Mouse (Mus musculus): Measurements from ENCODE around the gene Sigmar1. TPM values are rescaled to one million over a fixed set of nuclear protein-coding genes. Genes with fewer than 3 reads are reported as not detected.
"Not testable (repeated sequence)": the region's sequence is repeated elsewhere in the genome, so short reads cannot be mapped to it uniquely, and the experiment has no call there.

The Sigmar1 gene
- 10 to 100 TPM; 38.6 to 41.1 TPM for total RNA-seq (2021)

DNA sequence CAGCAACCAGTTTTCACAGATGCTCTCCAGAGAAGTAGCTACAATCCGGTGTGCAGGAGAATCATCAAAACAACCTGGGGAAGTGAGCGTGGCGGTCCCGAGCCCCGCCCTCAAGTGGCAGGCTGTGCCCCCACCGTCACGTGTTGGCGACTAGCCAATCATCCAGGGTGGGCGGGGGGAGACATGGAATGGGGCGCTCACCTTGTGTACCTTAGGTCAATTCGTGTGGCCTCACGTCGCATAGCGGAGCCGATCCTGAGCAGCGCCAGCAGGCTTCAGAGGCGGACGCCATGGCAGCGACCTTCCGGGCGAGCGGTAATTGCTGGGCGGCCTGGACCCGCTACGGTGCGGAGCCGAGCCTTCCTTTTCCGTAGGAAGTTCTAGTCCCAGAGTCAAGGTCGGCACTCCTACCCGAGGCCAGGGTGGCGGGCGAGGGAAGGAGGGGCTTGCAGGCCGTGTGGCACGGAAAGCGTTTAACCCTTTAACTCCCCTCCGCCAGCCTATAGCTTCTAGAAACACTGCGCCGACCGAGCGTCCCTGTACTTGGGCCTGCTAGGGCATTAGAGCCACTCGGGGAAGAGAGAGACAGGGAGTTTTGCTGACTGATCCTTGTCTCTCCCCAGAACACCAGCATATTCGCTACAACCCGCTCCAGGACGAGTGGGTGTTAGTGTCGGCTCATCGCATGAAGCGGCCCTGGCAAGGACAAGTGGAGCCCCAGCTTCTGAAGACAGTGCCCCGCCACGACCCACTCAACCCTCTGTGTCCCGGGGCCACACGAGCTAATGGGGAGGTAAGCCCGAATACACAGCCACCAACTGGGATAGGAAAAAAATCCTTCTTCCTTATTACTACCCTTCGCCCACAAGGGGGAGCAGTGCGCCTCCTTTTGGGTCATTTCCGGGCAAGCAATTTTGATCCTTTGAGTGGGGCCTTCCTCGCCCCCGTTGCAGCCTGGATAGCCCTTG is at the start of gene Sigmar1:
TSS of gene Sigmar1 (minus strand) at position 820 of the 968 bp plus-strand sequence.
- peak; percentile 78 to 82 for DNase-seq

DNA sequence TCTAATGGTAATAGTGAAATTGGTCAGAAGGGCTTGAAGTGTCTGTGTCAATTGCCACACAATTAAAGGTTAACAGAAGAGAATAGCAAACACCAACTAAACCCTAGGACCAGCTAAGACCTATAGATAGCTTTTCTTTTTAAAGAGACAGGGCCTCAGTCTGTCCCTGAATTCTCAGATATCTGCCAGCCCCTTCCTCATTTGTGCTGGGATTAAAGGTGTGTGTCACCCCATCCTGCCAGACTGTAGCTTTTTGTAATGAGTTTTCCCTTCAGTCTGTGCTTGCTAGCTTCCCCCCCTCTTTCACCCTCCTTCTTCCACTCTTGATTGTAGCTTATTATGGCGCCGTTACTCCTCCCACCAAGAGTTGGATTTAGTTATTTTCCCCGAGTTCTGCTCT is 27.2 kb upstream of the Sigmar1 start:
- DNase-seq, result not testable (repeated sequence)

DNA sequence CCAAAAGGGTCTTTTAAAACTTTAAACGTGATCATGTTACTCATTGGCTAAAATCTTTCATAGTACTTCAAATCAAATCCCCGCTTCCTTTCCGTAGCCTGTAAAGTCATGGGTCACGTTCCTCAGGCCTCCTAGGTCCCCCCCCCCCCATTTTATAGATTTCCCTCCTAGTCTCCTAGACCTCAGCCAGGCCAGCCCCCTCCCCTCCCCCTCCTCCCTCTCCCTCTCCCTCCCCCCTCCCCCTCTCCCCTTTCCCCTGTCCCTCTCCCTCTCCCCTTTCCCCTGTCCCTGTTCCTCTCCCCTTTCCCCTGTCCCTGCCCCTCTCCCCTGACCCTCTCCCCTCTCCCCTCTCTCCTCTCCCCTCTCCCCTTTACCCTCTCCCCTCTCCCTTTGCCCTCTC is 26.8 kb upstream of the Sigmar1 start:
- not testable (repeated sequence) for DNase-seq

DNA sequence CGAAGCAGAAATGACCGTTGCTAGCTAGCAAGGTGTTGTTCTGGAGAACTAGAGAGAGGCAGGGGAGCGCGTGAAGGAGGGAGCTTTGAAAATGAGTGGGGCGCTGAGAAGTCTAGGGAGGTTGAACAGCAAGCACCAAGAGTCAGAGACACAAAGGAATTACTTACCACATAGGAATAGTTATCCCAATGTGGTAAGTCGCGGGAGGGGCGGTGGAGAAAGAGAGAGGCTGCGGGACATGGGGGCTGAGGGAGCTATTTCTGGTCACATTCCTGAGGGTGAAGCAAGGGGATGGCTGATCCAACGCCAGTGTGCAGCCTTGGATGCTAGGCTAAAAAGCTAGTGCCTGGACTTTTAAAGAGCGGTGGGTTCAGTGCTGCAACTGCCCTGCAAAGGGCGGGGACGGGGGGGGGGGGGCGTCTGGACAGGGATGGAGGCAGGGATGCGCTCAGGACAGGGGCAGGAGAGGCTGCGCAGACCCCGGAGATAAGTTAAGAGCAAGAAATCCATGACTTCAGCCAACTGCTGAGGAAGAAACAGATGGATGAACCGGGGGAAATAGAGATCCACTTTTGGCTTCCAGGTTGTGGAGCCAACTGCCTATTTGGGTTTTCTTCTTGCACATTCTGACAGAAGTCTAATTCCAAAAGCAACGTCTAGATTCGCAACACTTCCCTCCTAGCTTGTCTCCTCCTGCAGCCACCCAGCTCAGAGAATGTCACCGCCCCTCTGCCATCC is 26.0 kb upstream of the Sigmar1 start:
- DNase-seq, result not testable (repeated sequence)

DNA sequence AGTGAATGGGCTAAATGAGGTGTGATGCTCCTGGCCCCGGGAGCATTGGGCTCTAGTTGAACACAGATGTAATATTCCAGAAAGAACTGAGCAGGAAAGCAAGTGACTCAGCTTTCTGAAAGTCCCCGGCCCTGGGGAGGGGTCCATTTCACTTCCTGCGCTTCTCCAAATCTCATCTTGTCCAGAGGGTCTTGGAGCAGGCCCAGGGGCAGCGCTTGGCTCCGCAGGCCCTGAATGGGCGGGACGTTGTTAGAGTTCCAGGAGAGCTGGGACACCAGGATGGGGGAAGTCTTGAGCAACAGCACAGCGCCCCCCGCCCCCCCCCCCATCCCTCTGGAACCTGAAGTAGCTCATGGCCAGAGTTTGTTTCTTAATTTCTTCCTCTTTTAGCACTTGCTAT is 25.3 kb upstream of the Sigmar1 start:
- not testable (repeated sequence) for DNase-seq

DNA sequence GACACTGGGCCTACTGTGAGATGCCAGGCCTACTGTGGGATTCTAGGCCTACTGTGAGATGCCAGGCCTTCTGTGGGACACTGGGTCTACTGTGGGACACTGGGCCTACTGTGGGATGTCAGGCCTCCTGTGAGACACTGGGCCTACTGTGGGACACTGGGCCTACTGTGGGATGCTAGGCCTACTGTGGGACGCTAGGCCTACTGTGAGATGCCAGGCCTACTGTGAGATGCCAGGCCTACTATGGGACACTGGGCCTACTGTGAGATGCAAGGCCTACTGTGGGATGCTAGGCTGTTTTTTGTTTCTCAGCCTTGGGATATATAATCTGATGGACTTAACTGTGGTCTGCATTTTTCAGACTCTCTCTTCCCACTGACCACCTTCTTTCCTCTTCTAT is 19.9 kb upstream of the Sigmar1 start:
- DNase-seq, result not testable (repeated sequence)

DNA sequence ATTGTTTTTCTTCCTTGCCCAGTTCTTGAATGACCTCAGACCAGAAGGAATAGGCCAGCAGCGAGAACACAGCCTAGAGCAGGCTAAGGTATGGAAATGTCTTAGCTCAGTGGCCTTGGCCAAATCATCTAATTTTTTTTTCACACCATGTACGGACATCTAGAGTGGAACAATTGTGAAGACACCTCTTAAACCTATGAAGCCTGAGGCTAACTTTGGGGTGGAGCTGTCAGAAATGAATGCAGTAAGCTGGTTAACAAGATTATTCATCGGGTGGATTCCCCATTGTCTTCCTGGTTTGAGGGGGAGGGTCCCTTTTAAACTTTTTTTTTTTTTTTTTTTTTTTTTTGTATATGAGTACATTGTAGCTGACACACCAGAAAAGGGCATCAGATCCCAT is 18.5 kb upstream of the Sigmar1 start:
- DNase-seq, result not testable (repeated sequence)

DNA sequence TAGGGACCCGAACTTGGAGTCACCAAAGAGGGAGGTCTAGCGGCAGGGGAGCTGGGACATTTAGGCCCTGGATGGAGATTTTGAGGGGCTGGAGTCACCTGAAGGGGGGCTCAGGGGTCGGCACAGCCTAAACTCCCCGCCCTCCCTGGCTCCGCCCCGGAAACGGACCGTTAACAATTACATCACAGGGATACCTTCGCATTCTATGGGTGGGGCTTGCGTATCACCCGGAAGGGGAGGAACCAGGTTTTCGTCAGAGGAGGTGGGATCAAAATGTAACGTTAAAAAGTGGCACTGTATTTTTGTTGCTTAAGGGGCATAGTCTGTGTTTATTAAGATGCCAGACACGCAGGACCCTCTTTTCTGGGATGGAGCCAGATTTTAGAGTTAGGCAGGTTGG is 18.0 kb upstream of the Sigmar1 start, which contains the start of gene Ccl27a:
TSS of gene Ccl27a (minus strand) at position 246 of the 400 bp plus-strand sequence.
- peak; percentile 78 to 81 for DNase-seq

DNA sequence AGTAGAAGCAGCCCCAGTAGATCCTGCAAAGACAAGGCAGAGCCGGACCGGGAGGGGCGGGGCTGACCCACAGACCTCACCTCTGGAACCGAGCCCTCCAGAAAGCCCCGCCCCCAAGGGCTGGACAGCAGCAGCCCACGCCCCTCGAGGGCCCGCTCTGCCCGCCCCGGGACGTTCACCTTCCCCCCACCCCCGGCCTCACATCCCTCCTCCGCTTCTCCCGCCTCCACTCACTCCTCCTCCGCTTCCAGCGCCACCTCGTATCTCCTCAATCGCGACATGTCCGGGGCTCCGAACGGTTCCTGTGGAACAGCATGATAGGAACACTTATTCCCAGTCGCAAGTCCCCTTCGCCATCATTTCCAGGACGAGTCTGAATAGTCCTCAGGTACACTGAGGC is 17.5 kb upstream of the Sigmar1 start:
- peak in 1 of 2 experiments; percentile 46 for DNase-seq

DNA sequence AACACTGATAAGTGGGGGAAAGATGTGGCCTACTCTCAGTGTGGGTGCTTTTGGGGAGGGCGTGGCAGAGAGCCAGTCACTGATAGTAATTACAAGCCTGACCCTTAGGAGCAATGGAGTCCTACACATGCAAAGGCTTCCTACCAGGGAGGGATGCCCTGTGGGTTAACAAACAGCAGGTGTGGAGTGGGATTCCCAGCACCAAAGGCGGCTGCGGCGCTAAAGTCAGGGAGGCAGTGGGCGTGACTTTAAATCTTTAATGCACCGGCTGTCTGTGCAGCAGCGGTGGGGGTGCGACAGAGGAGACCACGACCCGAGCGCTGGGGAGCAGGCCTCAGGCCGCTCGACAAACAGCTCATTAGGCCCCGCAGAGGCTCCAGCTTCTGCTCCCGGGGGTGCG is 17.0 kb upstream of the Sigmar1 start:
- not testable (repeated sequence) for DNase-seq

DNA sequence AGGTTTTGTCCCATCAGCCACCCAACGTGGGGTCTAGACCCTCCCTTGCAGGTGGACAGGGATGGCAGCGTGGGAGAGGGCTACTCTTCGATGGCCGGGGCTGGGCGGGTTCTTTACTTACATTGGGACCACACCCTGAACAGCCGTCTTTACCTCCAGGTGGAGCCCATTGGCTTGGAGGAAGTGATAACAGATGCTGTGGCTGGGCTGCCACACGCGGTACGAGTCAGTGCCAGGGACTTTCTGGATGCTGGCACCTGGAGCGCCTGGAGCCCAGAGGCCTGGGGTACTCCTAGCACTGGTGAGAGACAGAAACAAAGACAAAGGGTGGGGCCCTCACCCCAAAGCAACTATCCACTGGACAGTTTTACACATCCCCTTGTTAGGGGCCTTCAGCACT is 11.3 kb upstream of the Sigmar1 start:
- not testable (repeated sequence) for DNase-seq

DNA sequence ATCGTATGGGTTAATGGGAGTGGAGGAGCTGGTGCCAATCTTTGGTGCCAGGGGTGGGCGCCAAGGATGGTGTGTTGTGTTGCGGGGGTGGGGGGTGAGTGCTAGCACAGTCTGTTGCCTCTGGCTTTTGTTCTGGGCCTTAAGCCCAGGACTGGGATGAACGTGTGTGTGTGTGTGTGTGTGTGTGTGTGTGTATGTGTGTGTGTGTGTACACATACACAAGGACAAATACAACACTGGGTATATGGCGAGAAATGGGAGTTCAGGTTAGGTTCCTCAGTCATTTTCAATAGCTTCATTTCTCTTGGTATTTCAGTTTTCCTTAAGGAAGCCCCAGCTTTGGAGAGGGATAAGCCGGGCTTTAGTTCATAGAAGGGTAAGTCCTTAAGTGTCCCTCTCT is 7.2 kb upstream of the Sigmar1 start:
- DNase-seq, result not testable (repeated sequence)

DNA sequence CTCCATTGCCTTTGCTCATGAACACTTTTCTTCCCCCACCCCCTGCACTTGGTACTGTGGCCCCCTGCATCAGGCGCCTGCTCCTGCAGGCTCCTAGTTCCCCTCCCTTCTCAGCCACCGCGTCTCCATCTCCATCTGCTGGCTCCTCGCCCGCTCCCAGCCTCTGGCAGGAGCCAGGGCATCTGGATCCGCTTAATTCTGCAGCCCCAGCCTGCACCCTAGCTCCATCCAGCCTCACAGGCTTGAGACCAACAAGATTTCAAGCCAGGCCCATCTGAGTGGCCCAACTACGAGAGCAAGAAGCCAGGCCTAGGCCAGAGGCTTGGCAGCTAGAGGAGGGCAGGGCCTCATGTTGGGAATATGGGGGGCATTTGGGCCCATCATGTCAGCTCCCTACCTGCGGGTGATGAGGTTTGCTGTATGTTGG is 6.7 kb upstream of the Sigmar1 start:
- peak; percentile 34 to 56 for DNase-seq

DNA sequence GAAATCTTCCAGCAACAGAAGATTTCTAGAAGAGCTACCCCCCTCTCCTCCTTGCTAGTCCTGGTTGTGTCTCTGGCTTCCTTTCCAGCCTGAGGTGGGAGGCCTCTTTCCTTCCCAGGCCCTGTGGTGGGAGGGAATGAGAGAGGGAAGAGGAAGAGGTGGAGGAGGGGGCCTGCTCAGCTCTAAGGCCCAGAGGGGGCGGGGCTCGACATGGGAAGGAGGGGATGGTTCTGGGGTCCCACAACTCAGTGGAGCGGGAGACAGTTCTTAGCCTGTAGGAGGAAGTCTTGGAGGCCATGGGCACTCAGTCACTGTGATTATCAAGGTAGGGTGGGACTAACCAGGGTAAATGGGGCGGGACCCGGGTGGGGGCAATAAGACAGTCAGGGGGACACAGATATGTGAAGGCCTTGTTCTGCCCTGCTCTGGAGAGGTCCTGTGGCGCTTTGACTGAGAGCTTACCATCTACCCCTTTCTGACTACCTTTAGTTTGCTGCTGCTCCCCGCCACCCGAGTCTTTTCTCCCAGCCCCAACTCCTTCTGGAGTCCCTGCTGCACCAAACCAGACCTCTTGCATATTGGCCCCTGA is 6.2 kb upstream of the Sigmar1 start:
- no peak for DNase-seq

DNA sequence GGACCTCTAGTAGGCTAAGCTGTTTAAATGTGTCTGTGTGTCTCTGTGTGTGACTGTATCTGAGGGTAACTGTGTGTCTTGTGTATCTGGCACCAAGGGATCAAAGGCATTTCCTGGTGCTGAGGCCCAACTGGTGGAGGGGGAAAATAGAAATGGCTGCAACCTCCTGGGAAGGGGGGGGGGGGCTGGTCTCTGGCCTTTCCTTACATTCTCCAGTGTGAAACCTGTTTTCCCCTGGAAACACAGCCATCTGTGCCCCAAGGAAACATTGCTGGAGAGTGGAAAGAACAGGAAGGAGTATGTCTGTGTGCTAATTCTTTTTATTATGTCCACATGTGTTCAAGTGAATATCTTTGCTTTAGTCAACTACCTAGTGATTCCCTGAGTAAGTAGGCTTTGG is 5.7 kb upstream of the Sigmar1 start:
- DNase-seq, result no peak

DNA sequence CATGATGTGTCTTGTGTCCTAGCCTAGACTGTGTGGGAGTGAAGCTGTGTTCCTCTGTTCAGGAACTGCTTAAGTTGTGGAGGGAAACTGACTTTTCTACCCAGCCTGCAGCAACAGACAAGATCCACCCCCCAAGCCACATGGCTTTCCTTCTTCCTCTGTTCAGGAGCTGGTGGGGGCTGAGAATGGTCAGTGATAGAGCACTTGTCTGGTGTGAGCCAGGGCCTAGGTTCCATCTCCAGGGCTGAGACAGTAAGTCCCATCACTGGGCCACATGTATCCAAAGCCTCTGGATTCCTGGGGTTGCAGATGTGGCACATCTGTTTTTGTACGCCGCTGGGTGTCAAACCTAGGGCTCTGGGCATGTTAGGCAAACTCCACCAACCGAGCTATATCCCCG is 5.0 kb upstream of the Sigmar1 start:
- DNase-seq, result no peak

DNA sequence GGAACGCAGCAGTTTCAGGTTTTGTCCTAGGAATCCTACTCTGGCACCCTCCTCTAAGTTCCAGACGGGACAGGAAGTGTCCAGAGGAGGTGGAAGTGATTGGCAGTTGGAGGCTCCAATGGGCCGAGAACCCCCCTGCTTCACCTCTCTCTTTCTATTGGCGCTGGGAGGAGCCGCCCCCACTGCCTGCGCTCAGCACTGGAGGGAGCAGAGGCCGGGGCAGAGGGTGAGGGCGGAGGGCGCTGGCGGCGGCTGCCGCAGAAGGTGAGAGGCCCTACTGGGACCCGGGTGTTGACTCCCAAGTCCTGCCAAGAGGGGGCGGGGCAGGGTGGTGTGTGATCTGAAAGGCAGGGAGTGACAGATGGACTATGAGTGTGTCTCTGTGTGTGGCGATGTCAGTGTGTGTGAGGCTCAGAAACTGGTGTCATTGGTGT is 4.3 kb upstream of the Sigmar1 start:
- DNase-seq, result peak; percentile 66 to 70

DNA sequence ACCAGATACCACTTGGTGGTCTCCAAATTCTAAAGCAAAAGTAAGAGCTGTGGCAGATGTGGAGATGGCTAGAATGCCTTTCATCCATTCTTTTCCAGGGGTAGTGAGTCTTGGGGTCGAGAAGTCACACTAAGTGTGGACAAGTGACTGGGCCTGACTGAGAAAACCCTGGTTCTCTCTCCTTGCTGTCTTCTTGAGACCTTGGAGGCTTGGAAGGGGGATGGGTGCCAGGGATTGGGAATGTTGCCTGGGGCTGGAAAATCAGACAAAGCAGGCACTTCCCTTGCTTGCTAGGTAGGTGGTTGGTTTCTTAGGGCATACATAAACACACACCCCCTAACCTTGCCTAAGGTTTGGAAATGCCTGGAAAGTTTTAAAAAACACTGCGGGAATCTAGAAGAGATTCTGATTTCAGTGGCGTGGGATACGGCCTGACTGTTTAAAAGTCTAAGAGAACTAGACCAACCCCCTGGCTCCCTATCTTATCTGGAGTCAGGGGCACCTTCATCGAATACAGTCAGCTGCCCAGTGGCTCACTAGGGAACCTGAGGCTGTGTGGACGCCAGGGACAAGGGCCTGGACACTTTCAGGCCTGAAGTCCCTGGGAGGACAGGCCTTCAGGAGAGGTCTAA is 3.8 kb upstream of the Sigmar1 start:
- DNase-seq, result no peak

DNA sequence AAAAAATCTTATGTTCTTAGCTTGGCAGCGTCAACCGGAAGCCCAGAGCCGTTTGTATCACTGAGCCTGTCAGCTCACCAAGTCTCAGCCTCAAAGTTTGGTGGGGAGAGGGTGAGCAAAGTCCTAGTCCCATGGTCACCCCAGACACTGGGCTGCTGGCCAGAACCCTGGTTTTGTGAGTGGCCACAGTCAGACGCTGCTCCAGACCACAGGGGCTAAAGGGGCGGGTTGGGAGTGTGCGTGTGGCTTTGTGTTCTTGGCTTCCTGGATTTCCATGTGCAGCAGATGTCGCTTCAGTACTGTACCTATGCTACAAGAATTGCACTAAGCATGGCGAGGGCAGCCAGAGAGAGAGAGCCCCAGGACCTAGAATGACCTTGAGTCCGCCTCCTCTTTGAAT is 3.2 kb upstream of the Sigmar1 start:
- DNase-seq, result no peak

DNA sequence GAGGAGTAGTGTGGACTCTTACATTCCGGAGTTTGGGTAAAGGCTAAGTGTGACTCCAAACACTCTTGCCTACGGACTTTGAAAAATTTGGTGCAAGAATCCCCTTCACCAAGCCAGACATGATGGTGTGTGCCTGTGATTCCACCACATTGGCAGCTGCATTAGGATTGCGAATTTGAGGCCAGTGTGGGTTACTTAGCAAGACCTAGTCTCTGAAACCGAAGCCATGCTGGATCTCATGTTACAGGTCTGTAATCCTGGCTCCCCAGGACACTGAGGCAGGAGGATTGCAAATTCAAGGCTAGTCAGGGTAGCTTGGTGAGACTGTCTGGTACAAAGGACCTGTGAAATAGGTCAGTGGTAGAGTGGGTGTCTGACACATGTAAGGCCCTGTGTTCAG is 2.7 kb upstream of the Sigmar1 start:
- no peak for DNase-seq

DNA sequence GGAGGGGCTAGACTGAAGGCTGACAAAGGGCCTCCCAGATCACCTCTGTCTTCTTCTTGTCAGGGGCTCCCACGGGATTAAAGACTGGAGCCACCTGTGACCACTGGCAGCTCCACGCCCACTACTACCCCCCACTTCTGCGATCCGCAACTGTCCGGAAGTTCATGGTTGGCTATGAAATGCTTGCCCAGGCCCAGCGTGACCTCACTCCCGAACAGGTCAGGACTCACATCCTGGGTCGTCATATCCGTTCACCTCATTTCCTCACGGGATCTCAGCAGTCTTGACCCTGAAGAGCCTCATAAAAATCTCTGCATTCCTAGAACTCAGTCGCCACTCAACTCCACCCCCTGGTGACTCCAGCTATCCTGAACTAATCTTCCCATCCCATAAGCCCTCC is 2.1 kb upstream of the Sigmar1 start:
- DNase-seq, result no peak

DNA sequence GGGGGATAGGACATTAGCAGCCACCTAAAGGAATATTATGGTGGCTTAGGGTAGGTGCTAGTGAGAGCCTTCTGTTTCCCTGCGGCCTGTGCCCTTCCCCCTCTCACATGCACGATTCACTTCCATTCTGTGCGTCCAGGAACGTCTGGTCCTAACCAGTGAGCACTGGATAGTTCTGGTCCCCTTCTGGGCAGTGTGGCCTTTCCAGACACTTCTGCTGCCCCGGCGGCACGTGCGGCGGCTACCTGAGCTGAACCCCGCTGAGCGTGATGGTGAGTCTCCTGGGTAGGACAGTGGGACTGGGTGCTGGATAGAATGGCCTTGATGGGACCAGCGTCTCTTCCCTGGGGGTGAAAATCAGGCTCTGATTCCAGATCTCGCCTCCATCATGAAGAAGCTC is 1.4 kb upstream of the Sigmar1 start:
- no peak for DNase-seq

All from layer of hippocampus, postnatal 36 days (tissue).